Mouse (Mus musculus): ENCODE data around the gene Slc1a2.

Gene Slc1a2

GRCm38 (mm10) chr2:102658163-102658660, at the start of gene Slc1a2:
TSS of gene Slc1a2 (plus strand) at chr2:102658659.
- in situ Hi-C loops (cut with MboI, MseI): no loop called here

DNA sequence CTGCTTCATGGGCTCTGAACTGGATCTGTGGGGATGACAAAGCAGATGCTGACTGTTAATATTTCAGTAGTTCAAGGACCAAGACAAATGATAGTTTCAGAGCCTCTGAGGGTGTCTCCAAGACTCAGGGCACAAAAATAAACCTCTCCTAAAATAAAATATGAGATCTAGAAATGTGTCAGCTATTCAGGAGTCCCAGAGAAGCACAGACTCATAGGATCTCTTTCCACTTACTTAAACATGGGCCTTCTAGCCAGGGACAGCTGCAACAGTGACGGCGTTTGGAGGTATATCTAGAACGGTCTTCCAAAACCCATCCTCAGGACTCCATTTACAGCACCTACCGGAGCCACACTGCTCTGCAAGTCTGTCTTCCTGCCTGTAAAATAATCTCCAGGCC, 48.0 kb upstream of the Slc1a2 start:
- in situ Hi-C loops (cut with MboI, MseI): no loop called here

DNA sequence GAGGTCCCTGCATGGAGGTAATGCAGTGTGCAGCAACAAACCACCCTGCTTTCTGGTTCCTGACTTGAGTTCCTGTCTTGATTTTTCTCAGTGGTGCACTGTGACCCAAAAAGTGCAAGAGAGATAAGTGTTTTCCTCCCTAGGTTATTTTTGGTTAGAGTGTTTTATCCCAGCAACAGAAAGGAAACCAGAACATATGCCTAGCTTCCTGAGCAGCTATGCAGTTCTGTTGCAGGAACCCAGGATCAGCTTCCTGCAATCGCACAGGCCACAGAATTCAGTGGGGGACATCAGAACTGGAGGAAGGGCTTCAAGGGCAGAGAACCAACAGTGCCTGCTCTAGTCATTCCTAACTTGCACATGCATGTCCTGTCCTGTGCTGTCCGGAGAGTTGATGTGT, 41.8 kb upstream of the Slc1a2 start:
- in situ Hi-C loops (cut with MboI, MseI): no loop called here

DNA sequence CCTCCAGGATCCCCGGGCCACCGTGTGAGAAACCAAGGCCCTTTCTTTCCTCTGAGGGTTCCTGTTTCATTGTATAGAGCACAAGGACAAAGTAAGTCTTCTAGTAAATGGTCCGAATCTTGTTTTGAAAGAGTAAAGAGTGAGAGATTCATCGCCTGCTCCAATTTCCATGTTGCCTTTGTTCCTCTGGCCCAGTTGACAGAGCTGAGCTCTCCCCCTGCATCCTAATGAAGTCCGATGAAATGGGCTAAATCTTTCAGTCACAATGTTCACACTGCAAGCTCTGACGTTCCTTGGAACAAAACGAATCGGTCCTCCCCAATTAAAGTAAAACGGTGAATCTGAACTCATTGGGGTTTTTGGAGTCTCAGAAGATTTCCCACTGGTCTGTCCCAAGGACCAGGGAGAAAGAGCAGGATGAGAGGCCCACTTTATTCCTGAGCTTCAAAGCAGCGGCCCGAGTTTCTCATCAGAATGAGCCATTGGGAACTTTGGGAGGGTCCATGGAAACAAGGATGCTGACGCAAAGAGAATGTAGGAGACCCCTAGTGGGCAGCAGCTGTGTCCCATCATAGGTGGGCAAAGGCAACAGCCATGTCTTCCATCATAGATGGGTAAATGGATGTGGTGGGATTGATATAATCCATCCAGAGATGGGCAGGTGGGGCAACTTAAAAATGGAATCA, 37.6 kb upstream of the Slc1a2 start:
- in situ Hi-C loops (cut with MboI, MseI): no loop called here

GRCm38 (mm10) chr2:102622176-102622575, 36.3 kb upstream of the Slc1a2 start:
- in situ Hi-C loops (cut with MboI, MseI): no loop called here

- in situ Hi-C loops (cut with MboI, MseI): no loop called here
Observed at GRCm38 (mm10) chr2:102622943-102623342, 35.5 kb upstream of the Slc1a2 start.

DNA sequence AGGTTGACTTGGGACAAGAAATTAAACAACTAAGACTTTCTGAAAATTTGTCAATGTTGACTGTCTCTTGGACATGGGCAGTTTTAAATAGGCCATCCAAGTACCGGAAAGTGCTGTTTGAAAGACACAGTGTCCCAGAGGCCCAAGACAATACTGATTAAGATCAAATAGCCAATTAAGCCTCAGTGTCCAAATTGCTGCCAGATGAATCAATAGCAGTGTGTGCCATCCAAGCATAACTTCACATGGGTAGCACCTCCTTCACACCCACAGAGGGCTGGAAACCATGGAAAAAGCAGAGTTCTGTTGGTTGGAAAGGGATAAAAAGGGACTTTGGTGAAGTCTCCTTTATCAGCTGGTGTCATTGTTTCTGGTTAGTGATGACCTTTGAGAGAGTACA, 33.9 kb upstream of the Slc1a2 start:
- in situ Hi-C loops (cut with MboI, MseI): no loop called here

DNA sequence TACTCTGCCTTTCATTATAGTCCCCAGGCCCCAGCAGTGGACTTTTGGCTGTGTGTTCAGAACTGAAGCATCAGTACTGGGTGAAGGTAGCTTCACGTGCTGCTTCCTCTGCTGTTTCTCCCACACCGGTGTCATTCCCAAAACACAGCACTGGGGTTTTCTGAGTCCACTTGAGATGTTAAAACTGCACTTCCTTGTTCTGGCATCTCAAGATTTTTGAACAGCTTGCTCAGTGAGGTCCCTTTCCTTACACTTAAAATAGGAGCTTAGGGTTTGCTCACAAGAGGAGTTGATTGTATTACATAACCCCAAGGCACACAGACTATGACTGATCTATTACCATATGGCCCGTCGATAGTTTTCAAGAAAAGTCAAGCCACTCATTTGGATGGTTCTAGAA, 26.1 kb upstream of the Slc1a2 start:
- in situ Hi-C loops (cut with MboI, MseI): no loop called here

DNA sequence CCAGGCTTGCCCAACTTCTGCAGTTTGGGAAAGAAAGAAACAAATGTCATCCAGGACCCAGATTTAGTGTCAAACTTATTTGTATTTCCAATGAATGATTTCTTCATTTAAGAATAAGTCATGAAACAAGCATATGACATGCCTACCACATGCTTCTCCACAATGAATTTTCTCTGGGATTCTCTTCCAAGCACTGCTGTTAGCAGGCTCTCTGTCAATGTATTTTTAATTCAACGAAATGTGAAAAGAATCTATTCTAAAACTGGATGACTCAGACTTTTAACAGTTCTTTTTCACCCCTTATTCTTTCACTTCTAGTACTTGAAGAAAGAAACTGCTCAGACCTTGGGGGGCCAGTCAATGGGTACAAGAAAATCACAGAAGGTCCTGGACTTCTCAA, 24.4 kb upstream of the Slc1a2 start:
- in situ Hi-C loops (cut with MboI, MseI): no loop called here

- in situ Hi-C loops (cut with MboI, MseI): no loop called here
Observed at GRCm38 (mm10) chr2:102635523-102636060, 22.9 kb upstream of the Slc1a2 start.

DNA sequence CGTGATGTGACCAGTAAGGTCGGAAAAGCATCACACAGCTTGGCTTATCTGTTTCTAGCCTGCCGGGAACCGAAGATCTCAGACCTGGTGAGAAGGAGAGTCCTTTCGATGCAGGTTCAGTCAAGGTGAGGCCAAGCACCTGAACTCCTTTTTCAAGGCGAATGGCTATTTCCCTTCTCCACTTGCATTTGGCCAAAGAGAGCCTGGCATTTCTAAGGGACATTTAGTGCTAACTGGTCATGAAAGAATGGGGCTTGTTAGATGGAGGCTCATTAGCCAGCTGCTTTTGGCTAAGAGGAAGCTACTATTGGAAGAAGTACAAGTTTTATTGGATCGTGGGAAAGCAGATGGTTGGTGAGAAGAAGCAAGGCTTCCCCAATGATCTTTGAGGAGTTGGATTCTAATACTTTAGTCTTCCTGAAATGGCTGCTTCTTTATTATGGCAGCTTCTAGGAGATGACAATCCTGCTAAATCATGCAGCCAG, 22.3 kb upstream of the Slc1a2 start:
- in situ Hi-C loops (cut with MboI, MseI): no loop called here

DNA sequence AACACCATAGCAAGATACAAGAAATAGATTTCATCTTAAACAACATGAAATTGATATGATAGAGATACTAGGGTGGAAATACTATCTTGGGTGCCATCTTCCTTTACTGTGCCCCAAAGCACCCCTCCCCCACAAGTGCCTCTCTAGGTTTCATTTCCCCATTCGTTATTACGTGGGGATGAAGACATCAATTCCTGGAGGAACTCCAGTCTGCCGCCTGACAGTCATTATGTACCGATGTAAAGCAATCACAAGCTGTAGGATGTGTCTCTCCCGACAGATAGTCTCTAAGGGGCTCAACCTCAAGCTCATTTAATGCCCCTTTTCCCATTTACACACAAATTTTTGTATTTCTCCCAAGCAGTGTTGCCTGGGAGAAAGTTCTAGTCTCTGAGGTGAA, 20.3 kb upstream of the Slc1a2 start:
- in situ Hi-C loops (cut with MboI, MseI): no loop called here

GRCm38 (mm10) chr2:102638690-102639089, 19.8 kb upstream of the Slc1a2 start:
- in situ Hi-C loops (cut with MboI, MseI): no loop called here

DNA sequence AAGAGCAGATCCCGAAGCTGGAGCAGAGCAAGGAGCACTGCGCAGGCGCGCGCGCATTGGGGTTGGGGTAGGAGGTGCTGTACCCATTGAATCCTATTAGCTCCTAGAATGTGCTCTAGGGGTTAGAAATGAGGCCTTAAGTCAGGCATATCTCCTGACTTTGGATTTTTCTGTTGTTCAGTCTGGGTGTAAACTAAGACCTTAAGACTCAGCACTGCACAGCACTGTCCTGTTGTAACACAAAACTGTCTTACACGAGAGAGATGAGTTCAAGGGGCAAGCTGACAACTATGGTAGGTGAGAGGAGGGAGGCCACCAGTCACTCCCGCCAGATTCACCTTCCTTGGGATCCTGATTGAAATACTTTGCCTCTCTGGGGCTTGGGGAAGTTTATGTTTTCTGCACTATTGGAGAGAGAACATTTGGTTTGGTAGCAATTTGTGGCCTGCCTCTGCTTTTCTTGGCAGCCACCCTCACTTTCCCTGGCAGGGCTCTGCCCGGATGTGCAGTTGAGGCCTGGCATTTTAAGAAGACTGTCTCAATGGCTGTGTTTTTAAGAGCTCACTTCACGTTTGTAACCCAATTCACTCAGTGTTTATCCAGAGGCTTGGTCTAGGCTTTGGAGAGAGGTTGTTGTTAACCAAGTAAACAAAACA, 9.5 kb upstream of the Slc1a2 start:
- in situ Hi-C loops (cut with MboI, MseI): no loop called here

DNA sequence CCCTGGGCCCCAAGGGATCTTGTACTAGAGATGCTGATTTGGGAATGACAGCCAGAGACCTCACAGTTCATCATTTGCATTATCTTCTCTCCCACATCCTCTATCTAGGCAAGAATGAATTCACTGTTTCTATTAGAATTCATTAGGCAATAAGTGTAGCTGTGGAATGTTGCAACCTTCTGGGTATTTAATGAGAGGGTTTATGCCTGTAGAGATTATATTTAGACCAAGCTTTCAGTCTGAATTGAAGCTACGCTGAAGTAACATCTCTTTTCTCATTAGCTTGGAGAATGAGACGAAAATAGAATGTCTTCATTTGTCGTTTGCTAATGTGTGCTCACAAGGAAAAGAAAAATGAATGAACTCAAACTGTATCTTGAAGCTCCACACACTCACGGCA, 8.1 kb upstream of the Slc1a2 start:
- in situ Hi-C loops (cut with MboI, MseI): no loop called here

DNA sequence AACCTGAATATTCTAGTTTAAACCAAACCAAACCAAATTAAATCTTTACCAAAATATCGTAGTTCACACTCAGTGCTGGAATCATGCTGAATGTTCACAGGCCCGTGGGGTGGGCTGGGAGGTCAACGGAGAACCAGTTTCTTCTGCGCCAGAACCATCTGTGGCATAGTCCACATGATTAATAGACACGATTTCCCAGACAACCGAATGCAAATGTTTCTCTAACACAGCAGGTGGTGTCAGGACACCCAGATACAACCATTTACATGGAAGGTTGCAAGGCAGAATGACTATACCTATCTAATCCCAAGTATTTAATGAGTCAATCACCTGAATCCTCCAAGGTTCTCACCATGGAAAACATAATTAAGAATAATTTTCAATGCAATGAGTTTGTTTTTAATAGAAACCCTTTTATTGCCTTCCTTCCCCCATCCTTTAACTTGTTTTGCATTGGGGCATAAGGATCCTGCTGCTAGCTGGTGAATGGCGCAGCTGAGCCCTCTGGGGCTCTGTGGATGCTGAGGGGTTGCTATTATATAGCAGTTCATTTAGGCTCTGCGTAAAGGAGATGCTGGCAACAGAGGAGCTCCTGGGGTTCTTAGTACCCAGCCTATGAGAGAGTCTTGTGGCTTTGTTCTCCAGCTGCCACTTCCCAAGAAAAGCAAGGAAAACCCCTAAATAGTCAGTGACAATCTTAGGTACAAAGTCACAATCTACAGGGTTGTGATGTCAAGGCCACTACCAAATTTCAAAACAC, 2.3 kb upstream of the Slc1a2 start:
- in situ Hi-C loops (cut with MboI, MseI): no loop called here

DNA sequence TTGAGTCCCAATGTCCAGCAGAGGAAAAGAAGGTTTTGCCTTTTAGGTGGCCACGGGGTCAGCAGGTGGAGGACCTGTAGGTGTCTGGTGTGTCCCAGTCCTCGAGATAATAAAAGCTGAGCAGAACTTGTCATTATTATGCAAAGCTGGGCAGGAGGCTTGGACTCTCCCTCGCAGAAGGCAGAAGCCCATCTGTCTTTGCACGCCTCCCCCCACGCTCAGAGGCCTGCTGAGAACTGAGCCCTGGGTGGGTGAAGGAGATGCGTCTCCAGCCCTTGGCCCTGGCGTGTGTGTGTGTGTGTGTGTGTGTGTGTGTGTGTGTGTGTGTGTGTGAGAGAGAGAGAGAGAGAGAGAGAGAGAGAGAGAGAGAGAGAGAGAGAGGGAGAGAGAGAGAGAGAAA, 733 bp upstream of the Slc1a2 start:
- in situ Hi-C loops (cut with MboI, MseI): no loop called here

DNA sequence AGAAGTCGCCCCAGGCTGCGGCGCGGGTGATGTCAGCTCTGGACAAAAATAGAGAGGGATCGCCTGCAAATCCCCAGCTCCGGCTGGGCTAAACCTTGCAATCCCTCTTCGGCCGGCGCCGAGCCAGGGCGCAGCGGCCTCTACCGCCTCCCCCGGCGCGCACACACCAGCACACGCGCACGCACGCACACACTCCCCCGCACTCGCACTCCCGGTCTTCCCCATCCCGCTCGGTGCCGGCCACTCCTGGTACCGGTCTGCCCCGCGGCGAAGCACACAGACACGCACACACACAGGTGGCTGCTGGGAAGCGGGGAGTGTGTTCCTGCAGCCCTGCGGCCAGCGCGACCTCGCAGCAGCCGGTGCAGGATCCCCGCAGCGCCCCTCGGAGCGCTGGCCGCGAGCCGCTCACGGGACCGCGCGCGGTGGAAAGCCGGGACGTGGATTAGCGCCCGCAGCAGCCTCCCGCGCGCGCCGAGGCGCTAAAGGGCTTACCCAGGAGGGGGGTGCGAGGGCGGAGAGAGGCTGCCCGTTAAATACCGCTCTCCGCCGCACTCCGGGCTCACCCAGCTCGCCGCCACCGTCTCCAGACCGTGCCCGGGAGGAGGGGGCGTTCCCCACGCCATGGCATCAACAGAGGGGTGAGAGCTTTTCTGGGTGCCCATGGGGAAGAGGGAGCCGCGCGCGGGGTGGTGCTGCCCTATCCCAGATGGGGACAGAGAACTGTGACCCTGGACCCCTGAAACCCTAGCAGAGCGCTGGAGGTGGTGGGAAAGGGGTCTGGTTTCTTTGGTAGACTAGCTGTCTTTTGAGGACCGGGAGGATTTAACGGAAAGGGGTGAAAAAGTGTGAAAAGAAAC, 432 bp downstream of the Slc1a2 start:
- in situ Hi-C loops (cut with MboI, MseI): no loop called here

- in situ Hi-C loops (cut with MboI, MseI): no loop called here
Observed at GRCm38 (mm10) chr2:102659521-102659830, 1.0 kb downstream of the Slc1a2 start.

- in situ Hi-C loops (cut with MboI, MseI): no loop called here
Observed at GRCm38 (mm10) chr2:102661052-102661451, 2.6 kb downstream of the Slc1a2 start.

DNA sequence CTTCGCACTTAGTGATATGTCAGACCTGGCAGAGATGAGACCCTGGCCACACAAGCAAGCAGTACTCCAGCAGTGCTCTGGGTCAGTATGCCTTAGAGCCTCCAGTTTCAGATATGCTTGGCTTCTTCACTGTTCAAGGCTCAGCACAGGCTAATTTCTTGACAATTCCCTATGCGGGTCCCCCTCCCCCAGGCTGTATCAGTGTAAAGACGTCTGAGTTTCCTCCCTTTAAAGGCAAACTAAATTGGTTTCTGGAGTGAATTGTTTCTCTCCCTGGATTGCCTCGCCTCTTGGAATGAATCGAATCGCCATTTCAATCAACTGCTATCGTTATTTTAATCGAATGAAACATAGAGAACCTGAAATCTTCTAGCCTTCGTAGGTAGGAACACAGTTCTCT, 4.5 kb downstream of the Slc1a2 start:
- in situ Hi-C loops (cut with MboI, MseI): no loop called here
